Mouse (Mus musculus) intestine, postnatal 0 days (tissue): ENCODE data around the gene Tmem259. TPM values are rescaled to one million over a fixed set of nuclear protein-coding genes. Genes with fewer than 3 reads are reported as not detected.

Experiments
- ATAC-seq: fragments of 200-750 bp; cut with Nextera tagmentation; 2 replicates; pipeline ENCODE4 v1.8.0; 2017; ENCODE audit warnings: mild to moderate bottlenecking, moderate TSS enrichment, moderate library complexity
- H3K27ac ChIP-seq: fragments of 300-500 bp; sonication (generic); 2 replicates; pipeline ENCODE4 v1.5.1; 2014; ENCODE audit warnings: mild to moderate bottlenecking, low read depth, low read length, moderate library complexity
- H3K27me3 ChIP-seq: fragments of 300-500 bp; sonication (generic); replicated peaks from 2 replicates; pipeline ENCODE4 v1.6.1; 2014; ENCODE audit warnings: low read length, mixed read lengths; ENCODE audit not compliant: control insufficient read depth, insufficient read depth
- H3K36me3 ChIP-seq: fragments of 300-500 bp; sonication (generic); 2 replicates; pipeline ENCODE4 v1.6.1; 2014; ENCODE audit warnings: mild to moderate bottlenecking, moderate library complexity; ENCODE audit not compliant: control insufficient read depth, insufficient read depth
- H3K4me1 ChIP-seq: fragments of 300-500 bp; sonication (generic); replicated peaks from 2 replicates; pipeline ENCODE4 v1.6.1; 2014; ENCODE audit warnings: antibody characterized with exemption, low read length, mixed read lengths; ENCODE audit not compliant: control insufficient read depth, insufficient read depth
- H3K4me2 ChIP-seq: fragments of 300-500 bp; sonication (generic); replicated peaks from 2 replicates; pipeline ENCODE4 v1.6.1; 2014; ENCODE audit warnings: low read depth, mild to moderate bottlenecking, moderate library complexity
- H3K4me3 ChIP-seq: fragments of 300-500 bp; sonication (generic); 2 replicates; pipeline ENCODE4 v1.5.1; 2014; ENCODE audit warnings: low read depth, low read length
- H3K9ac ChIP-seq: fragments of 300-500 bp; sonication (generic); 2 replicates; pipeline ENCODE4 v1.6.1; 2014; ENCODE audit warnings: mild to moderate bottlenecking, low read depth, low read length
- H3K9me3 ChIP-seq: fragments of 300-500 bp; sonication (generic); 2 replicates; pipeline ENCODE4 v1.6.1; 2016; ENCODE audit warnings: mixed run types; ENCODE audit not compliant: control insufficient read depth
- CTCF ChIP-seq: sonication (generic); IDR thresholded peaks from 2 replicates; pipeline ENCODE4 v1.5.1; 2016; ENCODE audit warnings: low read depth, mild to moderate bottlenecking, control low read depth, antibody characterized with exemption, moderate library complexity
- WGBS: fragments of 180-500 bp; shearing (Covaris S2); extraction: QIAGEN DNeasy Blood & Tissue Kit; methylation state at CpG from one replicate; pipeline ENCODE4 v1.1.7; 2014; 5-methylcytosine and 5-hydroxymethylcytosine counted together
- polyA plus RNA-seq: library from polyadenylated mRNA; unstranded; fragments of >200 nt; fragmentation: Nextera tagmentation; extraction: Ambion mirVana; gene quantifications from 2 replicates; pipeline ENCODE4 v1.2.1, GENCODE M21; 2015

The Tmem259 gene
- polyA plus RNA-seq, 1 experiment from 2014 or later, result 24.7 TPM

- H3K4me1 ChIP-seq, result peaks cover 24% of the 10 kb centered on the region
- no peak overlapping the region for H3K9ac ChIP-seq
- H3K36me3 ChIP-seq, result peaks cover 44% of the 10 kb centered on the region
- WGBS, result 61% methylated on average over 6 of the region's 6 CpGs
- H3K27ac ChIP-seq, result peak overlapping the region; percentile 88; the same call in 1 of the 2 replicates
- no peaks in the 10 kb centered on the region for H3K27me3 ChIP-seq
- H3K4me3 ChIP-seq, result no peak overlapping the region
- ATAC-seq, result no peak
- peak overlapping the region; percentile 64 for H3K4me2 ChIP-seq
- H3K9me3 ChIP-seq, result no peaks in the 10 kb centered on the region
- TF ChIP-seq CTCF, result no peak
Measured at GRCm38 (mm10) chr10:79947502-79947901, 36.6 kb downstream of the Tmem259 start.

GRCm38 (mm10) chr10:79946752-79947322 is 37.3 kb downstream of the Tmem259 start:
- TF ChIP-seq CTCF, result no peak
- Histone ChIP-seq H3K9ac (peak overlapping the region; percentile 40), H3K4me2 (peak overlapping the region; percentile 64), H3K9me3 (no peaks in the 10 kb centered on the region), H3K27me3 (no peaks in the 10 kb centered on the region), H3K36me3 (peaks cover 42% of the 10 kb centered on the region), H3K4me3 (peak overlapping the region; percentile 21; the same call in 1 of the 2 replicates), H3K4me1 (peaks cover 24% of the 10 kb centered on the region), H3K27ac (peak overlapping the region; percentile 88)
- 16% methylated on average over 7 of the region's 7 CpGs for WGBS
- peak; percentile 36 for ATAC-seq

- 0 out of 2 replicates have a peak, but pooled peaks have one; percentile 10 for ATAC-seq
- no peak for TF ChIP-seq CTCF
- H3K27me3 ChIP-seq, result no peaks in the 10 kb centered on the region
- 20% methylated on average over 16 of the region's 16 CpGs for WGBS
- peaks cover 40% of the 10 kb centered on the region for H3K36me3 ChIP-seq
- peak overlapping the region; percentile 64 for H3K4me2 ChIP-seq
- H3K9me3 ChIP-seq, result no peaks in the 10 kb centered on the region
- H3K27ac ChIP-seq, result peak overlapping the region; percentile 88
- H3K4me3 ChIP-seq, result 0 out of 2 replicates have a peak overlapping the region, but pooled peaks have one; percentile 21
- H3K9ac ChIP-seq, result peak overlapping the region; percentile 40; the same call in 1 of the 2 replicates
- peaks cover 24% of the 10 kb centered on the region for H3K4me1 ChIP-seq
Measured at GRCm38 (mm10) chr10:79945507-79946234, 38.5 kb downstream of the Tmem259 start.

- Histone ChIP-seq H3K27me3 (no peaks in the 10 kb centered on the region), H3K36me3 (peaks cover 30% of the 10 kb centered on the region), H3K4me1 (peaks cover 33% of the 10 kb centered on the region), H3K4me2 (peak overlapping the region; percentile 64), H3K9me3 (no peaks in the 10 kb centered on the region), H3K9ac (no peak overlapping the region), H3K4me3 (peak overlapping the region; percentile 21; the same call in 1 of the 2 replicates), H3K27ac (peak overlapping the region; percentile 88)
- ATAC-seq, result peak; percentile 87
- TF ChIP-seq CTCF, result no peak
- 33% methylated on average over 9 of the region's 9 CpGs for WGBS
Measured at GRCm38 (mm10) chr10:79943471-79943901, 40.6 kb downstream of the Tmem259 start.

GRCm38 (mm10) chr10:79942988-79943387 is 41.1 kb downstream of the Tmem259 start:
- WGBS, result 42% methylated on average over 1 of the region's 1 CpGs
- peaks cover 27% of the 10 kb centered on the region for H3K36me3 ChIP-seq
- TF ChIP-seq CTCF, result no peak
- no peaks in the 10 kb centered on the region for H3K9me3 ChIP-seq
- peak overlapping the region; percentile 88 for H3K27ac ChIP-seq
- peaks cover 34% of the 10 kb centered on the region for H3K4me1 ChIP-seq
- no peak overlapping the region for H3K9ac ChIP-seq
- ATAC-seq, result 0 out of 2 replicates have a peak, but pooled peaks have one; percentile 0
- no peaks in the 10 kb centered on the region for H3K27me3 ChIP-seq
- H3K4me2 ChIP-seq, result no peak overlapping the region
- no peak overlapping the region for H3K4me3 ChIP-seq

GRCm38 (mm10) chr10:79940749-79941148 is 43.4 kb downstream of the Tmem259 start:
- H3K4me2 ChIP-seq, result no peak overlapping the region
- H3K36me3 ChIP-seq, result peaks cover 29% of the 10 kb centered on the region
- H3K9me3 ChIP-seq, result no peaks in the 10 kb centered on the region
- peaks cover 19% of the 10 kb centered on the region; the same call in 1 of the 2 replicates for H3K4me1 ChIP-seq
- no peaks in the 10 kb centered on the region for H3K27me3 ChIP-seq
- no peak for ATAC-seq
- H3K9ac ChIP-seq, result no peak overlapping the region
- H3K27ac ChIP-seq, result no peak overlapping the region
- TF ChIP-seq CTCF, result no peak
- WGBS, result 48% methylated on average over 7 of the region's 7 CpGs
- no peak overlapping the region for H3K4me3 ChIP-seq
